Mouse (Mus musculus) midbrain, embryonic 14.5 days (tissue): ENCODE results near the gene Olfr1375. TPM values are rescaled to one million over a fixed set of nuclear protein-coding genes. Genes with fewer than 3 reads are reported as not detected.
"Not testable (repeated sequence)": the region's sequence is repeated elsewhere in the genome, so short reads cannot be mapped to it uniquely, and the experiment has no call there.

ENCODE experiments used
- ATAC-seq: fragments of 200-750 bp; cut with Nextera tagmentation; 2 replicates; pipeline ENCODE4 v1.8.0; 2017; ENCODE audit warnings: moderate number of reproducible peaks, moderate library complexity; ENCODE audit not compliant: low FRiP score, low TSS enrichment
- DNase-seq: peaks from one replicate; pipeline ENCODE4 v3.0.0-alpha.2; 2015
- H3K27ac ChIP-seq: fragments of 300-500 bp; sonication (generic); replicated peaks from 2 replicates; pipeline ENCODE4 v1.5.1; 2014; ENCODE audit warnings: mild to moderate bottlenecking, low read depth, low read length, moderate library complexity
- H3K27me3 ChIP-seq: fragments of 300-500 bp; sonication (generic); 2 replicates; pipeline ENCODE4 v1.6.1; 2014; ENCODE audit warnings: low read length, control low read depth, mixed read lengths; ENCODE audit not compliant: control insufficient read depth, insufficient read depth
- H3K36me3 ChIP-seq: fragments of 300-500 bp; sonication (generic); 2 replicates; pipeline ENCODE4 v1.6.1; 2014; ENCODE audit warnings: low read length, control low read depth; ENCODE audit not compliant: control insufficient read depth, insufficient read depth
- H3K4me1 ChIP-seq: fragments of 300-500 bp; sonication (generic); 2 replicates; pipeline ENCODE4 v1.6.1; 2014; ENCODE audit warnings: mild to moderate bottlenecking, antibody characterized with exemption, low read length, control low read depth; ENCODE audit not compliant: control insufficient read depth, insufficient read depth
- H3K4me2 ChIP-seq: fragments of 300-500 bp; sonication (generic); 2 replicates; pipeline ENCODE4 v1.6.1; 2014; ENCODE audit warnings: mild to moderate bottlenecking, low read length, moderate library complexity
- H3K4me3 ChIP-seq: fragments of 300-500 bp; sonication (generic); replicated peaks from 2 replicates; pipeline ENCODE4 v1.5.1; 2014; ENCODE audit warnings: low read depth, low read length
- H3K9ac ChIP-seq: fragments of 300-500 bp; sonication (generic); replicated peaks from 2 replicates; pipeline ENCODE4 v1.6.1; 2014; ENCODE audit warnings: mild to moderate bottlenecking, low read length, moderate library complexity
- H3K9me3 ChIP-seq: fragments of 300-500 bp; sonication (generic); 2 replicates; pipeline ENCODE4 v1.6.1; 2016; ENCODE audit warnings: low read length, control low read depth, mixed read lengths; ENCODE audit not compliant: control insufficient read depth
- WGBS: fragments of 180-500 bp; shearing (Covaris S2); extraction: QIAGEN DNeasy Blood & Tissue Kit; methylation state at CpG from one replicate; pipeline ENCODE4 v1.1.7; 2014; 5-methylcytosine and 5-hydroxymethylcytosine counted together
- polyA plus RNA-seq: library from polyadenylated mRNA; unstranded; fragments of >200 nt; fragmentation: Nextera tagmentation; extraction: Ambion mirVana; gene quantifications from 2 replicates; pipeline ENCODE4 v1.2.1, GENCODE M21; 2014

Gene Olfr1375
- not detected in 2 replicates for polyA plus RNA-seq

DNA sequence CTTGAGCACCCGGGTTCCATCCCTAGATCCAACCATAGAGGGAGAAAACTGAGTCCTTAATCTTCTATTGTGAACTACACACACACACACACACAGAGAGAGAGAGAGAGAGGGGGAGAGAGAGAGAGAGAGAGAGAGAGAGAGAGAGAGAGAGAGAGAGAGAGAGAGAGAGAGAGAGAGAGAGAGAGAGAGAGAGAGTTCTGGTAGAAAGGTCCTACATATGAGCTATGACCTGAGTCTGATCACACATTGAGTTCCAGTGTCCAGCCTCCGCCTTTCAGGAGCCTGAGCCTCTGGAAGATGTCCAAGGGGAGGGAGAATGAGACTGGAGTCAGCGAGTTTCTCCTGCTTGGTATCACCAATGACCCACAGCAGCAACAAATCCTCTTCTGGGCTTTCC, at the start of gene Olfr1375:
Olfr1375 (plus strand) TSS at position 301 of the 400 bp plus-strand sequence.
- H3K36me3 ChIP-seq, DNase-seq, H3K9me3 ChIP-seq, H3K27ac ChIP-seq, H3K4me3 ChIP-seq, ATAC-seq, H3K27me3 ChIP-seq, H3K9ac ChIP-seq, H3K4me2 ChIP-seq, H3K4me1 ChIP-seq: not testable (repeated sequence)
- 90% methylated on average over 3 of the region's 3 CpGs for WGBS

- Histone ChIP-seq H3K27ac (no peak within 1 kb of the TSS), H3K4me3 (no peak within 1 kb of the TSS), H3K9me3 (peaks cover 3% of the 10 kb centered on the region; the same call in 1 of the 2 replicates), H3K9ac (no peak within 1 kb of the TSS), H3K4me2 (no peak within 1 kb of the TSS), H3K27me3 (no peaks in the 10 kb centered on the region), H3K4me1 (no peaks in the 10 kb centered on the region), H3K36me3 (no peaks in the 10 kb centered on the region)
- no peak for ATAC-seq
- WGBS: 87% methylated on average over 5 of the region's 5 CpGs
- DNase-seq: no peak
Measured at GRCm38 (mm10) chr11:51003296-51003695, 44.6 kb upstream of the Olfr1375 start, which contains the start of gene Olfr51. Olfr51 (plus strand) TSS chr11:51003596.

- DNase-seq (peak; percentile 18), ATAC-seq (no peak)
- Histone ChIP-seq H3K9me3 (no peaks in the 10 kb centered on the region), H3K4me1 (no peaks in the 10 kb centered on the region), H3K27ac (no peak overlapping the region), H3K4me3 (no peak overlapping the region), H3K36me3 (no peaks in the 10 kb centered on the region), H3K9ac (no peak overlapping the region), H3K4me2 (no peak overlapping the region), H3K27me3 (no peaks in the 10 kb centered on the region)
- WGBS: 74% methylated on average over 5 of the region's 5 CpGs
Measured at GRCm38 (mm10) chr11:51011821-51012220, 36.1 kb upstream of the Olfr1375 start.

DNA sequence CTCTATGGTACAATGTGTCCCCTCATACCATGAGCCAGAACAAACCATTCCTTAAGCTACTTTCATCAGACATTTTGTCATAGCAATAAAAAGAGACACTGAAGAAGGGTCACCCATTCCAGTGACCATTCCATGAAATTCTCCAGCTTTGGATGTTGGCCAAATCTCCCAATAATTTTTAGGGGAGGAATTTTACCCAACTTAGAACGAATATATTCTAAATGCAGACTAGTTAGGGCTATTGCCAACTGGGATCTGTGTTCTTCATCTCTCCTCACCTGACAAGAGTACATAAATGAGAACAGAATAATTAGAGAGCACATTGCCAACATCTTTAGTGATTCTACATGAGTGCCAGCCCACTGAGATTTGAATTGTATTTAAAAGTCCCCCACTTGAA, 34.0 kb upstream of the Olfr1375 start, which contains the start of gene Olfr54:
Olfr54 (plus strand) TSS at position 301 of the 400 bp plus-strand sequence.
- 75% methylated on average over 1 of the region's 1 CpGs for WGBS
- no peak for DNase-seq

GRCm38 (mm10) chr11:51016341-51016740, 31.6 kb upstream of the Olfr1375 start:
- whole genome bisulfite sequencing: 55% methylated on average over 2 of the region's 2 CpGs
- no peak overlapping the region for H3K9ac ChIP-seq
- no peak overlapping the region for H3K27ac ChIP-seq
- H3K4me1 ChIP-seq: no peaks in the 10 kb centered on the region
- DNase-seq: no peak
- ATAC-seq: no peak
- H3K4me2 ChIP-seq: no peak overlapping the region
- no peaks in the 10 kb centered on the region for H3K9me3 ChIP-seq
- H3K36me3 ChIP-seq: no peaks in the 10 kb centered on the region
- H3K27me3 ChIP-seq: no peaks in the 10 kb centered on the region
- no peak overlapping the region for H3K4me3 ChIP-seq

More for the DNA sequence above, 34.0 kb upstream of the Olfr1375 start, which contains the start of gene Olfr54:
- Histone ChIP-seq H3K27ac (no peak within 1 kb of the TSS), H3K4me2 (no peak within 1 kb of the TSS), H3K9me3 (no peaks in the 10 kb centered on the region), H3K4me3 (no peak within 1 kb of the TSS), H3K9ac (no peak within 1 kb of the TSS), H3K36me3 (no peaks in the 10 kb centered on the region), H3K4me1 (no peaks in the 10 kb centered on the region), H3K27me3 (no peaks in the 10 kb centered on the region)
- ATAC-seq: no peak

DNA sequence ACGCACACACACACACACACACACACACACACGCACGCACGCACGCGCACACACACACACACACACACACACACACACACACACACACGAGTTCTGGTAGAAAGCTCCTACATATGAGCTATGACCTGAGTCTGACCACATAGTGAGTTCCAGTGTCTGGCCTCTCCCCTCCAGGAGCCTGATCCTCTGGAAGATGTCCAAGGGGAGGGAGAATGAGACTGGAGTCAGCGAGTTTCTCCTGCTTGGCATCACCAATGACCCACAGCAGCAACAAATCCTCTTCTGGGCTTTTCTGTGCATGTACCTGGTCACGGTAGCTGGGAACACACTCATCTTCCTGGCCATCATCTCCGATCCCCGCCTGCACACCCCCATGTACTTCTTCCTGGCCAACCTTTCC, 21.1 kb upstream of the Olfr1375 start:
- H3K9me3 ChIP-seq, ATAC-seq, H3K4me2 ChIP-seq, H3K4me3 ChIP-seq, H3K27me3 ChIP-seq, H3K4me1 ChIP-seq, H3K27ac ChIP-seq, H3K36me3 ChIP-seq, H3K9ac ChIP-seq, DNase-seq: not testable (repeated sequence)
- WGBS: 86% methylated on average over 11 of the region's 11 CpGs

- not testable (repeated sequence) for H3K27me3 ChIP-seq, H3K27ac ChIP-seq, H3K4me1 ChIP-seq, H3K9me3 ChIP-seq, H3K36me3 ChIP-seq, H3K9ac ChIP-seq, H3K4me2 ChIP-seq, H3K4me3 ChIP-seq, ATAC-seq, DNase-seq
- WGBS: 58% methylated on average over 8 of the region's 8 CpGs
Measured at GRCm38 (mm10) chr11:51029381-51029780, 18.5 kb upstream of the Olfr1375 start.

DNA sequence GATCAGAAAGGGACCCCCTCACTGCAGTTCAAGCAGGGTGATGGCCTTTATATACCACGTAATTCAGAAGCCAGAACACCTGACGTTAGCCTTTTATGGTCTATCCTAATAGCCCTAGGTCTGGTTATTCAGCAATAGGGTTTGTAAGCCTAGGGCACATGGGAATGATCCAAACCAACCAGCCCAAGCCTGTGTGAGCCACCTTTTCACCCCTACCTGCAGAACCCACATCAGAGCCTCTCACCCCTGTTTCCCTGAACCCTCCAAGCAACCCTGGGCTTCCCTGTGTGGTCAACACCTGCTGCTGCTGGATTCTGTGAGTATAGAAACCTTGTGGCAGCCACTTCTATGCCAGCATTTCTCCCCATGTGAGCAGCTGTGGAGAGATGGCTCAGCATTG, 17.7 kb upstream of the Olfr1375 start:
- H3K9ac ChIP-seq: no peak overlapping the region
- H3K4me3 ChIP-seq: no peak overlapping the region
- WGBS: 82% methylated on average over 2 of the region's 2 CpGs
- H3K9me3 ChIP-seq: no peaks in the 10 kb centered on the region
- H3K27me3 ChIP-seq: no peaks in the 10 kb centered on the region
- DNase-seq: no peak
- H3K4me1 ChIP-seq: no peaks in the 10 kb centered on the region
- no peak for ATAC-seq
- H3K27ac ChIP-seq: no peak overlapping the region
- no peaks in the 10 kb centered on the region for H3K36me3 ChIP-seq
- no peak overlapping the region for H3K4me2 ChIP-seq

- no peak for ATAC-seq
- WGBS: 17% methylated on average over 1 of the region's 1 CpGs
- H3K27me3 ChIP-seq: no peaks in the 10 kb centered on the region
- no peaks in the 10 kb centered on the region for H3K9me3 ChIP-seq
- H3K9ac ChIP-seq: no peak overlapping the region
- H3K4me3 ChIP-seq: no peak overlapping the region
- H3K4me1 ChIP-seq: no peaks in the 10 kb centered on the region
- no peak overlapping the region for H3K4me2 ChIP-seq
- peak; percentile 85 for DNase-seq
- H3K36me3 ChIP-seq: no peaks in the 10 kb centered on the region
- H3K27ac ChIP-seq: no peak overlapping the region
Measured at GRCm38 (mm10) chr11:51032851-51033250, 15.1 kb upstream of the Olfr1375 start.
